Mouse (Mus musculus): Measurements from ENCODE around the gene B9d2. TPM values are rescaled to one million over a fixed set of nuclear protein-coding genes. Genes with fewer than 3 reads are reported as not detected.

B9d2 gene
- polyA plus RNA-seq, 1 experiment from 2014 or later, result 33.9 TPM

DNA sequence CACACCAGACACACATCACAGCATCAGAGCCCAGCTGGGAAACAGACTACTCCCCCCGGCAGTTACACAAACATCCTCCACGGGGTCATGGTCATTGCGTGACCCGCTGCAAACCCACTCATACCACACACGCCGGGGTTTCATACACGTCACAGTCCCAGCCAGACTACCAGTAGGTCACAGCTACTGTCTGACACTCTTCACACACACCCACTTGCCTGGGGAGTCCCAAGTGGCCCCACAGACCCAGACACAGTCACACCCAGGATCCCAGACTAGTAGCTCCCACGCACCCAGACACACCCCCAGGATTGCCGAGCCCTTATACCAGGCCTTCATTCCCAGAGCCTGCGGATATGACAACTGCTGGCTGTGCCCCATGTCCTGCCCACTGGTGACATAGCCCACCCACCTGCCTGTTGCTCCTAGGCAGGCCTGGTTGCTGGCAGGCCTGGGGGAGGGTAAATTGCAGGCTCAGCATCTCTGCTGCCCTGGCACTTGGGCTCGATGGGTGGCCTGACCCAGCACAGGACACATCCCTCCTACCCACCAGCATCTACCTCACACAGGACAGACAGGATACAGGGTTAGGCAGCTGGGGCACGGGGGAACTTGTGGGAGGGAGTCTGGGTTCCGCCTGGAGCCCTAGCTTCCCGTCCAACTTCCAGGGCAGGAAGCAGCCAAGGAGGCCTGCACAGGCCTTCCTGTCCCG is 27.2 kb downstream of the B9d2 start:
- Histone ChIP-seq H3K4me3 (no peak overlapping the region), H3K4me2 (replicated peaks) (no peak overlapping the region), H3K9ac (replicated peaks) (no peak overlapping the region), H3K36me3 (peaks cover 13% of the 10 kb centered on the region), H3K27me3 (peaks cover 34% of the 10 kb centered on the region), H3K9me3 (no peaks in the 10 kb centered on the region), H3K27ac (replicated peaks) (no peak overlapping the region), H3K4me1 (peaks cover 37% of the 10 kb centered on the region)
- ATAC-seq (ENCODE audit: low FRiP score, low read depth), result no peak
- WGBS, result 74% methylated on average over 15 of the region's 15 CpGs

DNA sequence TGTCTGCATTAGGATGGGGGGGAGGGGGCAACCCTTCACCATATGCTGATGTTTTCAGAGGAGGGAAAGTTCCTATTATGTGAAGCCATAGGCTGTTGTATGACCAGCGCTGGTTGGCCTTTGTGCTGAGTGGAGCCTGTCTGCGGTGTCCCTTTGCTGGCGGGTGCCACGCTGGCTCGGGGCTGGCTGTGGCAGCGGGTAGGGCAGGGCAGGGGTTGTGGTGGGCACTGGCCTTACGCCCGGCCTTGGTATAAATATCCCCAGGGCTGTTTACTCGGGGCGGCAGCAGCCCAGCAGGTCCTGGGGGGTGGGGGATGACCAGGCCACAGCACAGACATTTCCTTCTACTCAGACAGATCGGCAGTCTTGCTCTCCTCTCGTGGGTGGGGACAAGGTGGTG is 29.4 kb downstream of the B9d2 start:
- Histone ChIP-seq H3K9me3 (no peaks in the 10 kb centered on the region), H3K4me2 (replicated peaks) (no peak overlapping the region), H3K27ac (replicated peaks) (no peak overlapping the region), H3K4me3 (no peak overlapping the region), H3K9ac (replicated peaks) (0 out of 2 replicates have a peak overlapping the region, but pooled peaks have one; percentile 31), H3K4me1 (peaks cover 23% of the 10 kb centered on the region), H3K27me3 (peaks cover 16% of the 10 kb centered on the region), H3K36me3 (peaks cover 36% of the 10 kb centered on the region)
- 21% methylated on average over 12 of the region's 12 CpGs for WGBS
- ATAC-seq (ENCODE audit: low FRiP score, low read depth), result peak; percentile 21; the same call in 1 of the 2 replicates

DNA sequence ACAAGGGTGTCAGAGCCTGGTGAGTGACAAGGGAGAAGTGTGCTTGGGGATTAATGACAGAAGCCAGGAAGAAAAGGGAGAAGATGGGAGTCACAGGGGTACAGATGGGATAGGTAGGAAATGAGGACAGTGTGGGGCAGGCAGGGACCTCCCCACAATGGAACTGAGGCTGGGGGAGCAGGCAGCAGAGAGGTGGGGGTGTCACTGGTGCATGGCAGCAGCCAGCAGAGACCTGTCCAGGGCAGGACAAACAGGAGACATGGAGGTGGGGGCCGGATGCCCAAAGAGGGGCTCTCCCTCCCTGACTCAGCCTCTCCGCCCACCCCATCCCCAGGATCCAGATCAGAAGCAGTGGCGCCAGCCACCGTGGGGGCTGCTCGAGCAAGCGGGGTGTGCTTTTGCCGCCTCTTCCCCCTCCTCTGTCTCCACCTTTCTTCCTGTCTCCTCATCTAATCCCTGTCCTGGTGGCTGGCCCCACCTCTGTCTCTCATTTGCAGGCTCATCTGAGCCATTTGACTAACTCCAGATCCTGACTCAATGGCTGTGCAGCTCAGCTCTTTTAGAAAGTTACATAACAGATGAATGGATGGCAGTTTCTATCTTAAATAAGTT is 30.0 kb downstream of the B9d2 start:
- H3K36me3 ChIP-seq, result peaks cover 42% of the 10 kb centered on the region
- peak overlapping the region; percentile 31; the same call in 1 of the 2 replicates for H3K9ac ChIP-seq (replicated peaks)
- ATAC-seq (ENCODE audit: low FRiP score, low read depth), result peak; percentile 52
- WGBS, result 2% methylated on average over 7 of the region's 7 CpGs
- 0 out of 2 replicates have a peak overlapping the region, but pooled peaks have one; percentile 28 for H3K4me2 ChIP-seq (replicated peaks)
- H3K4me1 ChIP-seq, result peaks cover 20% of the 10 kb centered on the region
- H3K27ac ChIP-seq (replicated peaks), result 0 out of 2 replicates have a peak overlapping the region, but pooled peaks have one; percentile 2
- H3K4me3 ChIP-seq, result no peak overlapping the region
- H3K9me3 ChIP-seq, result no peaks in the 10 kb centered on the region
- peaks cover 11% of the 10 kb centered on the region for H3K27me3 ChIP-seq

DNA sequence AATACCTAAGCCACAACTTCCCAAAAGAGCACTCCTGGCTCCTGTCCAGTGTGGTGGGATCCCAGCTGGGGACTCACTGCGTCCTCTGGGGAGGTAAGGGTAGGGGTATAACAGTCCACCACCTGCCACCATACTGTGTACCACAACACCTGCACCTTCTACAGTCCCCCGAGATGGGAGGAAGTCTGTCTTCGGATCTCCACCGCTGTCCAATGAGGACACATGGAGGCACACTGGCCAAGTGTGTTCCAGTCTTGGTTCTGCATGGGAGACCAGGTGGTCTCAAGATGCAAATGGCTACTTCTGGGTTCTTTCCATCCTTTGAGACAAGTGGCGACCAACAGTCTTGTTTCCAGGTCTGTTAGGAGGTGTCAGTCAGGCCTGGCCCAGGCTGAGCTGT is 30.6 kb downstream of the B9d2 start:
- no peak for ATAC-seq (ENCODE audit: low FRiP score, low read depth)
- WGBS, result 62% methylated on average over 5 of the region's 5 CpGs

DNA sequence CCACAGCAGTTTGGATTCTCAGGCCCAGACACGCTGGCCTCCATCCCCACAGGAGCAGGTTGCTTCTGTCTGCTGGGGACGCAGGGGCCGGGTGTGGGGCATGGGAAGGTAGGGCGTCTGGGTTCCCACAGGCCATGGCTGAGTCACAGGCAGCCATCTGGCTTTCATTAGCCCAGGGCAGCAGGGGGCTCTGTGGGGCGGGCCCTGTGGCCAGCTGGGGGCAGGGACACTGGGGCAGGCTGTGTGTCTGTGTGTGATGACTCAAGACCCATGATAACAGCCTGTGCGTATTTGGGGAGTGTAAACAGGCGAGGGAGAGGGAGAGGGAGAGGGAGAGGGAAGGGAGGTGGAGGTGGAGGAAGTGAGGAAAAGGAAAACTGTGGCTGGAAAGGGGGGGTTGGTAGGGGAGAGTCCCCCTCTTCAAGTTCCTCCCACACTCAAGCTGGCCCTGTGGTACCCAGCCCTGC is 31.2 kb downstream of the B9d2 start:
- H3K4me1 ChIP-seq, result peaks cover 20% of the 10 kb centered on the region
- H3K9me3 ChIP-seq, result no peaks in the 10 kb centered on the region
- peaks cover 48% of the 10 kb centered on the region for H3K36me3 ChIP-seq
- 0 out of 2 replicates have a peak, but pooled peaks have one; percentile 39 for ATAC-seq (ENCODE audit: low FRiP score, low read depth)
- H3K9ac ChIP-seq (replicated peaks), result peak overlapping the region; percentile 17; the same call in 1 of the 2 replicates
- peaks cover 4% of the 10 kb centered on the region for H3K27me3 ChIP-seq
- H3K27ac ChIP-seq (replicated peaks), result peak overlapping the region; percentile 25; the same call in 1 of the 2 replicates
- H3K4me3 ChIP-seq, result no peak overlapping the region
- 51% methylated on average over 7 of the region's 7 CpGs for WGBS
- no peak overlapping the region for H3K4me2 ChIP-seq (replicated peaks)

More for the DNA sequence above, 30.6 kb downstream of the B9d2 start:
- Histone ChIP-seq H3K4me2 (replicated peaks) (no peak overlapping the region), H3K4me1 (peaks cover 20% of the 10 kb centered on the region), H3K4me3 (no peak overlapping the region), H3K9me3 (no peaks in the 10 kb centered on the region), H3K27me3 (peaks cover 7% of the 10 kb centered on the region), H3K36me3 (peaks cover 48% of the 10 kb centered on the region), H3K9ac (replicated peaks) (no peak overlapping the region), H3K27ac (replicated peaks) (peak overlapping the region; percentile 2; the same call in 1 of the 2 replicates)

DNA sequence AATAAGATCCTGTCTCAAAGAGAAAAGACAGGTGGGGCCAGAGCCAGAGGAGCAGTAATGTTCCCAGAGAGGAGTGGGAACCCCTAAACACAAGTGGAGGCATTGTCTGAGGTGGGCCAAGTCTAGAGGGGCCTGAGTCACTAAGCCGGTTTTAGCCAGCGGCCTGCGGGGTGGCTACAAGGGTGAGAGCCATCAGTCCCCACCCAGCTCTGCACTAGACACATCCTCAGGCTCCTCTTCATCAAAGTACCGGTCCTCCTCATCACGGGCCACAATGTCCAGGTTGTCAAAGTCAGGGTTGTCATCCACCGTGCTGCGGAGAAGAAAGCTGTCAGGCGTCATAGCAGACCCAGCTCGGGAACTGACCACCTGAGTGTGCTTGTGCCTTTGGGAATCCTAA is 32.2 kb downstream of the B9d2 start:
- H3K27ac ChIP-seq (replicated peaks), result no peak overlapping the region
- no peak overlapping the region for H3K9ac ChIP-seq (replicated peaks)
- peaks cover under 1% of the 10 kb centered on the region for H3K27me3 ChIP-seq
- no peak for ATAC-seq (ENCODE audit: low FRiP score, low read depth)
- H3K4me3 ChIP-seq, result no peak overlapping the region
- peaks cover 48% of the 10 kb centered on the region for H3K36me3 ChIP-seq
- 84% methylated on average over 9 of the region's 9 CpGs for WGBS
- peaks cover 25% of the 10 kb centered on the region for H3K4me1 ChIP-seq
- H3K4me2 ChIP-seq (replicated peaks), result no peak overlapping the region
- no peaks in the 10 kb centered on the region for H3K9me3 ChIP-seq

DNA sequence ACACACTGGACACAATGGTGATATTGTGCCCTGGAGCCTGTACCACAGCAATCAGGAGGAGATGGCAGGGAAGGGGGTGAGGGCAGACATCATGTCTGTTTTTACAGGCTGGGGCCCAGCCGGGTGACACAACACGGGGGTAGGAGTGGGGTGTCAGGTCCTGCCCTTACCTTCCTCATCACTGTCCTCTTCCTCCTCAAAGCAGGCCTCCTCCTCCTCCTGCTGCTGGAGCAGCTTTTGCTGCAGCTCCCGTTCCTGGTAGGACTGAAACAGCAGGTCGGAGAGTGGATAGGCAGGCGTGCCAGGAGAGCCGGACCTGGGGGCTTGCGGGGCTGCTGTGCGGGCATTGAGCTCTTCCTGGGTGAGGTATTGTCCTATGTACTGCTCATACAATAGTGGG is 34.0 kb downstream of the B9d2 start:
- Histone ChIP-seq H3K9me3 (no peaks in the 10 kb centered on the region), H3K4me3 (no peak overlapping the region), H3K9ac (replicated peaks) (no peak overlapping the region), H3K4me1 (peaks cover 35% of the 10 kb centered on the region), H3K27ac (replicated peaks) (no peak overlapping the region), H3K36me3 (peaks cover 48% of the 10 kb centered on the region), H3K27me3 (no peaks in the 10 kb centered on the region; the same call in 1 of the 2 replicates), H3K4me2 (replicated peaks) (no peak overlapping the region)
- ATAC-seq (ENCODE audit: low FRiP score, low read depth), result no peak
- 92% methylated on average over 8 of the region's 8 CpGs for WGBS

DNA sequence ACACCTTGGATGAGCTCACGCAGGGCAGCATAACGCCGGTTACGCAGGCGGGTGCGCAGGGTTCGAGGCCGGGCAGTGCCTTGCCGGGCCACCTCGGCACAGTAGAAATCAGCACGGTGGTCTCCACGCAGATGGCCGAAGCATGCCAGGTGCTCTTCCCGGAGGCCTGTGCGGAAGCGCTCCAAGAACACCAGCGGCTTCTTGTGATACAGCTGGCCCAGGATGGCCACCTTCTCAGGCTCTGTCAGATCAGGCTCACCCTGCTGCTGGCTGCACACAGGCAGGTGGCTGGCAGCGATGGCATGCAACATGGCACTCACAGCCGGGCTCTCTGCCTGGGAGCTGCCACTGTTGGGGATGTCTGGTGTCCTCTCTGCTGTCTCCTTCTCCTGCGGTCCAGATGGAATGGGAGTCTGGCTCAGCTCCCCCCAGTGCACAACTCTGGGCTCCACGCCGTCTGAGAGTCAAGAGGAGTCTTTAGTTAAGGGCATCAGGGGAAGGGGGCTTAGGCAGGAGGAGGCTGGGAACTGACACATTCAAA is 35.2 kb downstream of the B9d2 start:
- no peaks in the 10 kb centered on the region for H3K9me3 ChIP-seq
- no peak overlapping the region for H3K27ac ChIP-seq (replicated peaks)
- H3K4me3 ChIP-seq, result no peak overlapping the region
- 96% methylated on average over 22 of the region's 22 CpGs for WGBS
- ATAC-seq (ENCODE audit: low FRiP score, low read depth), result no peak
- no peaks in the 10 kb centered on the region; the same call in 1 of the 2 replicates for H3K27me3 ChIP-seq
- no peak overlapping the region for H3K9ac ChIP-seq (replicated peaks)
- no peak overlapping the region for H3K4me2 ChIP-seq (replicated peaks)
- H3K36me3 ChIP-seq, result peaks cover 54% of the 10 kb centered on the region
- H3K4me1 ChIP-seq, result peaks cover 25% of the 10 kb centered on the region

DNA sequence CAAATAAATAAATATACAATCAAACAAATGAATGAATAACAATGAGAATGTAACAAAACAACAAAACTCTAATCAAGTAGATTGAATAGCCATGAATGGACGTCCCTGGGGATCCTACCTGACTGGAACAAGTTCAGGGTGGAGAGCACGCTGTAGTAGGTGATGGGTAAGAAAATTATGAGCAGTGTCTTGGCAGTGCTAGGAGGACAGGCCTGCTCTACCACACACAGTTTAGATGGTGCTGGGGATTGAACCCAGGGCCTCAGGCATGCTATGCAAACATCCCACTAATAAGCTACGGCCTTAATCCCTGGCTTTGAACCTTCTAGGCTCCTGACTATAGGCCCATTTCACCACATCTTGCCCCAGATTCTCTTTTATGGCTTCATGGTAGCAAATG is 36.9 kb downstream of the B9d2 start:
- WGBS, result 87% methylated on average over 3 of the region's 3 CpGs
- no peak for ATAC-seq (ENCODE audit: low FRiP score, low read depth)
- peak overlapping the region; percentile 88; the same call in 1 of the 2 replicates for H3K4me2 ChIP-seq (replicated peaks)
- peak overlapping the region; percentile 80; the same call in 1 of the 2 replicates for H3K4me3 ChIP-seq
- peaks cover 15% of the 10 kb centered on the region for H3K4me1 ChIP-seq
- peaks cover 57% of the 10 kb centered on the region for H3K36me3 ChIP-seq
- H3K27me3 ChIP-seq, result no peaks in the 10 kb centered on the region
- H3K27ac ChIP-seq (replicated peaks), result no peak overlapping the region
- no peaks in the 10 kb centered on the region for H3K9me3 ChIP-seq
- H3K9ac ChIP-seq (replicated peaks), result no peak overlapping the region

DNA sequence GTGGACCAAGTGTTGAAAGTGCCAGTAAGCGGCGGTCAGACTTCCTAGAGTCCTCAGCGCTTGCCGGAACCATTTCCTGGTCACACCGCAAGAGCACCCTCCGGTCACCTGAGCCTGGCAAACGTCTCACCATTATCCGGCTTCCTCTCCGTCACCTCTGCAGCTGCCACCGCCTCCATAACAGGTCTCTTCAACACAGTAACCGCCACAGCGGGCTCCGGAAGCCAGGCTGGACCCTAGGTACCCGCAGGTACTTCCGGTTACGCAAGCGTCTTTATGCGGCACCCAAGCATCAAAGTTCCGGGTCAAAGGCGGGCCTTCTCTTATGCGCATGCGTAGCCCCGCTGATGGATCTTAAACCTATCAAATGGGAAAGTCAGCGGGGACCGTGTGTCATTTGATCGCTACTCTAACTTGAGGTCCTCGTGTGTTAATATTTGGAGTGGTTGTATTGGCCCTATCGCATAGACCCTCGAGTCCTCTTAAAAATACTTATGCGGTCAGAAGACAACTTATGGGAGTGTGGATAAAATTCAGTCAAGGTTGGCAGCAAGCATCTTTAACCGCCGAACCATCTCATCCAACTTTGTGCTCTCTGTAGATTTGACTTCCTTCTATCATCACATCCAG is 38.3 kb downstream of the B9d2 start, which contains the start of gene Ccdc97:
Ccdc97 (minus strand) TSS at position 301 of the 630 bp plus-strand sequence.
- H3K36me3 ChIP-seq, result peaks cover 57% of the 10 kb centered on the region
- no peaks in the 10 kb centered on the region for H3K9me3 ChIP-seq
- no peaks in the 10 kb centered on the region for H3K27me3 ChIP-seq
- 5% methylated on average over 32 of the region's 32 CpGs for WGBS
- peaks cover 15% of the 10 kb centered on the region for H3K4me1 ChIP-seq
- peak within 1 kb of the TSS; percentile 71 for H3K27ac ChIP-seq (replicated peaks)
- peak within 1 kb of the TSS; percentile 88 for H3K4me2 ChIP-seq (replicated peaks)
- ATAC-seq (ENCODE audit: low FRiP score, low read depth), result peak; percentile 82
- peak within 1 kb of the TSS; percentile 54 for H3K9ac ChIP-seq (replicated peaks)
- peak within 1 kb of the TSS; percentile 80 for H3K4me3 ChIP-seq

DNA sequence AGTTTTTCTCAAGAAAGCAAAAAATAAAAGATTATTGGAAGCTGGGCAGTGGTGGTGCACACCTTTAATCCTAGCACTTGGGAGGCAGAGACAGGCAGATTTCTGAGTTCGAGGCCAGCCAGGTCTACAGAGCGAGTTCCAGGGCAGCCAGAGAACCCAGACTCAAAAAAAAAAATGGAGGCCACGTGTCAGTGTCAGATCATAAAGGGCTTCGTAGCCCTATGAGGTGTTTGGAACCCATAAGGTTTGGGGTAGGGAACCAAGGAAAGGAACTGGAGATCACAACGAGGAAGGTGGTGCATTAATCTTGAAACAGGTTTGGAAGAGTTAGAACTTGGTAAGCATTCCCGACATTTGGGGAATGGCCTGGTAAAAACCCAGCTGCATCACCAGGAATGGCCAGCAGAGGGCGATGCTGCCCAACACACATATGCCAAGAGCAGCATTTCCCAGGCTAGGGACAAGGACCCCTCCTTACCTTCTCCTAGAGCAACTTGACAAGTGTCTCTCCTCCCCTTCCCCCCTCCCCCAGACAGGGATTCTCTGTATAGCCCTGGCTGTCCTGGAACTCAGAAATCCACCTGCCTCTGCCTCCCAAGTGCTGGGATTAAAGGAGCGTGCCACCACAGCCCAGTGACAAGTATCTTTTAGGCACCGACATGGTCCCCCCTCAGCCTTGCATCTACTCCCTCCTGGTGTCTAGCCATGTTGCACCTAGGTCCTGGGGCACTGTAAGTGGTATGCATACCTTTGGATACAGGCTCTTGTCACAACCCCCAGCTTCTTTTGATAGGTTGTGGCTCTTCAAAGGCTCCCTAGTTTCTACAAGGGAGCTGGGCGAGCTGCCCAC is 39.4 kb downstream of the B9d2 start:
- ATAC-seq (ENCODE audit: low FRiP score, low read depth), result peak; percentile 63
- Histone ChIP-seq H3K4me2 (replicated peaks) (peak overlapping the region; percentile 88; the same call in 1 of the 2 replicates), H3K9me3 (no peaks in the 10 kb centered on the region), H3K4me3 (no peak overlapping the region), H3K9ac (replicated peaks) (no peak overlapping the region), H3K27me3 (no peaks in the 10 kb centered on the region), H3K36me3 (peaks cover 57% of the 10 kb centered on the region), H3K4me1 (peaks cover 15% of the 10 kb centered on the region), H3K27ac (replicated peaks) (no peak overlapping the region)
- WGBS, result 59% methylated on average over 10 of the region's 10 CpGs
